Mouse (Mus musculus): Measurements from ENCODE around the gene Aldh3a2.

Aldh3a2 gene

DNA sequence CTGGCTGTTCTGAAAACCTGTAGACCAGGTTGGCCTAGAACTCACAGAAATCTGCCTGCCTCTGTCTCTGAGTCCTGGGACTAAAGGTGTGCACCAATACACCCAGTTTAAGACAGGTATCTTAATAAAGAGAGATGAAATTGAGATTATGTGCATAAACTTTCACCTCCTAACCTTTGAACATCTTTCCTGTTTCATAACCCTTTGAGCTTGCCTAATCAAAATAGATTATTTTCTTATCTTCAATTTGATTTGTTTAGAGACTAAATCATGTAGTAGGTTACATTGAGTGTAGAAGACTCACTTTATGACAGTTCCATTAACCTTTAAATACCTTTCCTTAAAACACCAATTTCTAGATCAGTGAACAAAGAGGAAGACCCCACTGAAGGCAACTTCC lies 4.3 kb upstream of the Aldh3a2 start:
- DNase-seq = no peak

DNA sequence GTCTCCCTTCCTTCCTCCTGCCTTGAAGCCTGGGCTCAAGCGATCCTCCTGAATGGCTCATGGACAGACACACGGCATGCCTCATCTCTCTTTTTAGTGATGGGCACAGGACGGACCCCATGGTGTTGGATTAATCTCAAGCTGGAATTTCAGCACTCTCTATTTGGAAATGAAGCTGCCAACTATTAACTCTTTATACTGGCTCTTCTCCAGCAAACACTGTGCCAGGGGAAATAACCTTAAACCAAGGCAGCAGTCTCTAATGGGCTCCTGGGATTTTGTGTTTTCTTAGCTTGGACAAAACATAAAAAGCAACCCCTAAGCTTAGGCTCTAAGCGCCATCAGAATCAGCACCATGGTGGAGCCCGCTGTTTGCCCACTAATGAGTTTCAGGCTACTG lies 3.1 kb upstream of the Aldh3a2 start:
- no peak for DNase-seq

DNA sequence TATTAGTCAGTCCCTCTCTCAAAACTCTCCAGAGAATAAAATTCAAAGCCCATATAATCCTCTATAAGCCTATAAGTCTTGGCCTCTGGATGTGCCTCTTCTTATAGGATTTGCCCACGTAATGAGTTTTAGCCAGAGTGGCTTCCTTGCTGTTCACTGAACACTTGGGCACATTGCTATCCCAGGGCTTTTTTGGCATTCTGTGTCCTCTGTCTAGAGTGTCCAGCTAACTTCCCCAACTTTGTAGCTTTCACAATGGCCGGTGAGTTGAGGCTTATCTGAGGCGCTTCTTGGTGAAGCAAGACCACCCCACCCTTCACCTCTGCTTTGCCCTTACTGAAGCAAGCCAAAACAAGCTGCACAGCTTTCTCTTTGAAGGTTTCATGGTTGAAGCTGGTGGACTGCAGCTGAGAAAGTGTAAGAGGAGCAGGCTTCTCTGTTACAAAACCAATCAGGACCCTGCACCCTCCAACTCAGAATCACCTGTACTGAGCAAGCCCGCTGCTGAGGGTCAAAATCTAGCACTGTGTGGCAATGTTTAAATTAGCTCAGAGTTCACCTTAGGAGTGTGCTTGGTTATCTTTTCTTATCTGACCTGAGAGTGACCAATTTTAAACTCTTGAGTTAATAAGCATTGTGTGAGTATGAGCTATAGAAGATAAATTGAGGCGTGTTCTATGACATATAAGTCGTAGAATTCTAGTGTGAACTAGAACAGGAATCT lies 1.5 kb upstream of the Aldh3a2 start:
- DNase-seq = peak; percentile 49

DNA sequence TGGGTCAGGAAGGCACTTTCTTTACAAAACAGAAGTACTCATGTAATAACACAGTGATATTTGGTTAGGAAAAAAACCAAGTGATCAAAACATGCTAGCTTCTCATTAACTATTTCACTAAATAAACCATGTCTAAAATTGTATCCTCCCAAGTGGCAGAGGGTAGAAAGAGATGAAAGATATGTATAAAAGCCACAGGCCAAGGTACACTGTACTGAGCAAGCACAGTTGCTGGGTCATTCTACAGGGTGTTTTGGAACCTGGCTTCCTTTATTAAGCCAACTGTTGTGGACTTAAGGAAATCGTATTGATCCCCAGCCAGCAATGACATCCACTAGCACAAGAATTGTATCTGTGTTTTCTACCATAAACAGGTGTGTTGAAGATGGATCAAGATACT lies 3.4 kb downstream of the Aldh3a2 start:
- no peak for DNase-seq

DNA sequence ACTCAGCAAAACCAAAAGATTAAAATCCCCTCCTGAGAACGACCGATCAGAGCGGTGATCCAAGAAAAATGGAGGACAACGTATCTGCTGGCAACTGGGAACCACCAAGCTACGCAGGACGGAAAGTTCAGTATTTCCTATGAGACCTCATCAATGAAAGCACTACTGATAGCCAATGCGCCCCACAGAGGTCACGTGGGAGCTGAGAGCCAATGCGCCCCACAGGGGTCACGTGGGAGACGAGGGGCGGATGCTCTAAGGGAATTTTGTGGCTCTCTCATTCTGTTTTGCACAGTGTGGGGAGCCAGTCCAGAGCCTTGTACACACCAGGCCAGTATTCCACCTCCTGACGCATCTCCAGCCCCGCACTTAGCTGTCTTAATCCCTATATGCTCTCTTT lies 4.7 kb downstream of the Aldh3a2 start:
- no peak for DNase-seq

DNA sequence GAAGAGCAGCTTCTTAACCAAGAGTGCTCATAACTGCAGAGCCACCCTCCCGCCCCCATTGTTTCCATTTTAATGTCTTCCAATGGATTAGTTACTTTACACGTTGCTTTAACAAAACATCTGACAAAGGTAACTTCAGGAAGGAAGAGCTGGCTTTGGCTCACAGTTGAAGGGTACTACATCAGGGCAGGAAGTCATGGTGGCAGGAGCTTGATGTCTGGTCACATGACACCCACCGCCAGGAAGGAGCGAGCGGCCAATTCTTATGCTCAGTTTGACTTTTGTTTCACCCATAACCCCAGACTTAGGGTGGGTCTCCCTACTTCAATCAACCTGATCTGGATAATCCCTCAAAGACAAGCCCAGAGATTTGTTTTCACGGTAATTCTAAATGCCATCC lies 8.2 kb downstream of the Aldh3a2 start:
- DNase-seq = no peak

DNA sequence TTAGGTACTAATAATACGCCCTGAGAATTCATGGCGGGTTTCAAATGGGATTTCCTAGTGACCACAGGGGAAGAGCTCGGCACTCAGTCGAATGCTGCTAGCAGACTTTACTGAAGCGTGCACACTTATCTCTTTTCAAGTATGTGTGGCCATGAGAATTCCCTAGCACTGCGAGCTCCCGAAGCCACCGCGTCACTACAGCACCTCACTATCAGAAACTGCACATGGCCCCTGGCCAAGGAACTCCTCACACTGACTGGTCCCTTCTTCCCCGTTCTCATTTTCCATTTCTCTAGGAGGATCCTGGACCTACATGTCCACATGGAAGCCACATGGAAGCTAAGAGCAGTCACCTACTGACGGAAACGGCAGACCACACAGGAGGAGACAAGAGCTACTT lies 14.5 kb downstream of the Aldh3a2 start:
- DNase-seq = no peak

DNA sequence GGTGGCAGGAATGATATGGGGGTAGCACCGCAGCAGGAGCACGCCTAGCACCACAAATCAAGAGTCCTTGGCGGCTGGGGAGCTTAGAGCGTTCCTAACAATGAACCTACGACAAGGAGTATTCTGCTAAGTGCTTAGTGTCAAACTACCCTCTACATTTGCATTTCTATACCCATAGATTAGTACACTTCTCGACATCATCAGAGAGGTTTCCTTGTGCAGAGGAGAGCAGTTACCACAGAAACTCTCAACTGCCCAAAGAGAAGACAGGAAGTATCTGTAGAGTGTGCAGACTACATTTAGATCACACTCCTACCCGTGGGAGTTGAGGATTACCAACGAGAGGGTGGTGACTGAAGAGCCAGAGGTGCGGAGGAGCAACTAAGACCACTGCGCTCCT lies 15.5 kb downstream of the Aldh3a2 start:
- no peak for DNase-seq

DNA sequence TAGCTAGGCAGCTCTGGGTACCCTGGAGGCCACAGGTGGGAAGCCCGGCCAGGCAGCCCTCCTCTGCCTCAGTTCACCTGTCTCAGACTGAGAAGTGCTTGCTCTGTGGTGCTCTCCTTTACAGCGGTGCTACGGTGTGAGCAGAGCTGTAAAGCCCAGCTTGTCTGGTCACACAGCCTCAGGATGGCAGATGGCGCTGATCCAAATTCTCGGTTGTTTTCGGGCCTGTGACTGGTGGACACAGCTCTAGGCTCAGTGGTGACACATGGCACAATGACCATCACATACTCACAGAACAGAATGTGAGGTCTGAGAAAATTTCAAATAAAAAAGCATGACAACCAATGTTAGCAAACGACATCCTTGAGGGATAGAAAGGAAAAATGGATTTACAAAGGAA lies 22.9 kb downstream of the Aldh3a2 start:
- no peak for DNase-seq

DNA sequence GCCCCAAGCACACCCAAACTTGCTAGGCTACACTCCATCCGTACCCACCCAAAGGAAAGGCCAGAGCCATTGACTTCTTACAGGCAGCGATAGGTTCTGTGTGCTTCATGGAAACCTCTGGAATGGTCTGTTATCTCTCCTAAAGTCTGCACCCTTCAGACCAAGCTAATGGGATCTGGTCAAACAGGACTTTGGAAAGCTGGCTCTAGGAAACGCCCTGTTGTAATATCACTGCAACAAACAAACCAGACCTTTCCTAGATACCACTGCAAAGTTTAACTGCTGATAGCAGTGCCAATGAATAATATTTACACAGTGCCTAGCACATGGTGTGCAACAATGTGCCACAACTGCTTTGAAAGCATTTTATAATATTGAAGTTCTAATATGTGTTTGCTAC lies 31.2 kb downstream of the Aldh3a2 start:
- no peak for DNase-seq

DNA sequence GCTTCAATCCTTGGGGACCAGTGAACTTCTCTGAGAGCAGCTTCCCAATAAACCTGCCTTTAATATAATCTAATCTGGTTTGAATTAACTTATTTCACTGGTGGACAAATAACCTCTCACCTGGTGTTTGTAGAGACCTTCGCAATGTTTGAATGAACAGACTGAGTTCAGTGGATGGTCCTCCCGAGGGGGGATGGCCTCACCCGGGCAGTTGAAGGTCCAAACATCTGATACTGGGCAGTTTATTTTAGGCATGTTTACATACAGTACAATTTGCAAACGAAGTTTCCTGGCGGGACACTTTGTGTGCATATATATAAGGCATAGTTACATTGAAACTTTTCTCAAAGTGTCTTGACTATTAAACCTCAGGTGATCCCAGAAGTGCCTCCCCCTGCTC lies 33.1 kb downstream of the Aldh3a2 start:
- no peak for DNase-seq

DNA sequence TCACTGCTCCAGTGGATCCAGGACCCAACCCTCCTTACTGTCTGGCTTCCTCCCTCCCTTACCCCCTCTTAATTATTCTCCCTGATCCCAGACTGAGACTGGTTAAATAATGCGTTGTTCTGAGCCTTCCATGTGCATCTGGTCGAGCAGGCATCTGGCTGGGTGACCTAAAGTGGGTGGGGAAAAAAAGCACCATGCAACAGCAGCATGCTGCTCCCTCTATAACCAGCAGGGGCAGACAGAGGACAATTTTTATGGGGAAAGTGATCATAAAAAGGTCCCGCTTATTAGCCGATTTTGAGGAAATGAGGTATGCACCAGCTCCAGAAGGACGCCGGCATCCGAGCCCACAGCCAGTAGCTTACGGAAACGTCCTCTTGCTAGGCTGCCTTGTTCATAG lies 35.9 kb downstream of the Aldh3a2 start:
- peak; percentile 86 for DNase-seq

DNA sequence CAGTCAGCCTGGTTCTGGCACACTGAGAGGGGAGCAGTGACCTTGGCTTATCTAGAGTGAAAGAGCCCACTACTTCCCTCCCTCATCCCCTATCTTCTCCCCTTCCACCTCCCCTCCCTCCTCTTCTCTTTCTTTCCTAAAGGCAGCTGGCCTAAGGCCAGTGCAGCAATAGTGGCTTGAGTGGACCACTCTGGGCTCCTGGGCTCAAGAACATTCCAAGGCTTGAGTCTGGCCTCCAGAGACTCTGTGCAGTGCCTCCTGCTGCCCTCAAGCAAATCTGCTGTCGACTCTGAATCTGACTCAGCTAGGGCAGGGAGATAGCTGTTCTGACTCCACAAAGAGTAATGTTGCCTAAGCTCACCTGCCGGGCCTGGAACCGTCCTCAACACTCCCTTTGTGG lies 38.9 kb downstream of the Aldh3a2 start:
- no peak for DNase-seq

DNA sequence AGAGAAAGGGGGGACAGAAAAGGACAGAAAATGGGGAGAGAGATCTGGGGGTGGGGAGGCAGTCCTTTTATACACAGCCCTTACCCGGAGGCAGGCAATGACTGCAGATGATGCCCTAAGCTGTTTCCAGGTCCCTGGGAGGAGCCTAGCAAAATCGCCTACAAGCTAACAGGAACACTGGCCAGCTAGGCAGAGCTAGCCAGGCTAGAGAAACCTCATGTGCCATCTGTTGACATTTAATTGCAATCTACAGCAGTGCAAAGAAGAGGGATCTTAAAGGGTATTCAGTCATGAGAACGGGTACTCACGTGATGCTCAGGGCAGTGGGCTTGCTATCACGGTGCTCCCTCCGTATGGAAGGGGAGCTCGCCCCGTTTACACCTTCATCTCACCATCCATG lies 39.4 kb downstream of the Aldh3a2 start:
- DNase-seq = no peak

DNA sequence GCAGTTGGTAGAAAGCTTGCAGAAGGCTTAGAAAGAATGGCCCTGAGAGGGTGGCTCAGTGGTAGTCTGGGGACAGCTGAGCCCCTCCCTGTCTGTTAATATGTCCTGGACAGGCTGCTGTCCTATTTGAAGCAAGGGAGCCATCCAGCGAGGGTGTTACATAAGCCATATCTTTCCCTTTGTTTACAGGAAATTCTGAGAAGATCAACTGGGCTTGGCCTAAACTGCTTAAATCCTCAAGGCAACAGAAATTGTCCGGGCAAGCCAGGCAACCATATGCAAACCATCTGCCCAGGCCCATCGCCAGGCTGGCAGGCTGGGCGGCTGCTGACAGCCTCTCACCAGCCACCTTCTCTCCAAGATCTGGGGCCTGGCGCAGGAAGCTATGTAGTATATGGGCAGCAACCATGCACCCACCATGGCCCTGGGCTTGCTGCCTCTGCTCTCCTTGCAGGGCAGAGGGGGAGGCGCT lies 41.3 kb downstream of the Aldh3a2 start:
- DNase-seq = peak; percentile 58

DNA sequence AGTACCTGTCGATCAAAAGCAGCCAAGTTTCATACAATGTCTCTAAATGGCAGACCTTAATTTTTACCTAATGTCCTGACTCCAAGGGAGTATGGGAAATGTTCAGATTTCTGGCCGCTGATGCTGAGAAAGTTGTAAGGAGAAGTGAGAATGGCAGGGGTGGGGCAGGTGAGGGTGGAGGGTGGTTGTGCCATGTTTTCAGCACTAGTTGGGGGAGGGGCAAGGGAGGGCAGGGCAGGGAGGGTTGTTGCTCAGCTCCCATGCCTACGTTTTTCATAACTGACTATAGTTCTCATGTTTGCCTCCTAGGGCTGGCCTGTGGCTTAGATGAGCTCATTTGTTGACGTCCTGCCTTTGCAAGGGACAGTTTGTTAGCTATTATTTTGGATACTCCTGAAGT lies 41.8 kb downstream of the Aldh3a2 start:
- DNase-seq = no peak

DNA sequence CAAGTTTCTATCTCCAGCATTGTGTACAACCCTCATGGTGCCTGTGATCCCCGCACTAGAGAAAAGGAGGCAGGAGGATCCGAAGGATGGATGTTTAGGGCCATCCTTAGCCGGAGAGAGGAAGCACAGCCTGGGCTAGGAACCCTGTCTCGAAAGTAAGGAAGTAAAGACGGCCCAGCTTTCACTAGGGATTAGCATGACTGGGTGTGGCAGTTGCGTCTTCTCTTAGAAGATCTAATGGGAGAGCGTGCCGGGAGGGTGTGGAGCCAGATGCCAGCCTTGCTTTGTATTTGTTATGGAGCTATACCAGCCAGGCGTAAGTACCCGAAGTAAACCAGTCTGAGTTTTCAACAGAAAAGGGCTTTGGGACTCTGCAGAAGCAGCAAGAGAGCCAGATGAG lies 42.4 kb downstream of the Aldh3a2 start:
- DNase-seq = no peak

DNA sequence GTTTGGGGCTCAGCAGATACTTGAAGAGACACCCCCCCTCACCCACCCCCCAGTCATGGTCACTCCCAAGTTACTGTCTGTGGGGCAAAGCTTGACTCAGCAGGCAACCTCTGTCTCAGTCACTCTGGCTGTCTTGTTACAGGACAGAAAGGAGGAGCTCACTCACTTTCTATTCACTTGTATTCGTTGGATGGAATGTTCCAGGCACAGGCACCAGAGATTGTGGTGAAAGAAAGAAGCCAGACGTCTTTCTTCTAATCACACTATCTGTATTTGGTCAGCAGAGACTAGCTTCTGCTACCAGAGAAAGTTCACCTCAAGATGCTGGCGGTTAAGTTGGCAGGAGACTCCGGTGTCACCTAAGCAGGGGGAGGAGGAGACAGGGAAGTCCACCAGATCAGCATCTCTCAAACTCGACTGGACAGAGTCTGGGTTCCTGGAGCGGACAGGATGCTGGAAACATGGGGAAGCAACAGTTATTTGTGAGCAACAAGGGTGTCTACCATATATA lies 43.0 kb downstream of the Aldh3a2 start:
- no peak for DNase-seq

DNA sequence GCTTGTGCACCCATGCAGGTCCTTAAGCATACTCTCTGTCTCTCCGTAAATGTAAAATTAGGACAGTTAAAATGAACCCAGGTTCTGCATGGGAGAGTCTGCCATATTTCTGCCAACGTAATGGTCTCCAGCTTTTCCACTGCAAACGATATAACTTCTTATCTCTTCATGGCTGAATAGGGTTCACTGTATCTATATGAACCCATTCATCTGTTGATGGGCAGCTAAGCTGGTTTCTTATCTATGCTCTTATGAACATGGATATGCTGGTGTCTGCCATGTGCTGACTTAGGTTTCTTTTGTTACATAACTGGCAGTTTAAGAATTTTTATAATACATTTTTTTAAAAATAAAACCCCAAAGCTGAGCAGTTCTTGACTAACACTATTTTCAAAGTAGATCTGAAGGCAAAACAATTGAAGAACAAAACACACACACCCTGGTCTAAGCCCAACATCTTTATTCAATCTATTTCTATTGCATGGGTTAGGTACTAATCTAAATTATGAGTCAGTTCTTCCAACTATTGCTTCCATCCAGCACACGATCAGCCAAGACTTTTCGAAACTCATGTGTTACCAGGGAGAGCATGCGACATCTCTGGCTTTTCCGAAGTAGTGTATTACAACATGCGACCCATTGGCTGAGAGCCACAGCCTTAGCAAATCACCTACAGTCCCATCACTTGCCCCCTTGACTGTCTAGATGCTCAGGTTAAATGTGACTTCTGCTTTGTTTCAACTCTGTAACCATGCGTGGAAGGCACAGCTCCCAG lies 44.1 kb downstream of the Aldh3a2 start:
- no peak for DNase-seq

DNA sequence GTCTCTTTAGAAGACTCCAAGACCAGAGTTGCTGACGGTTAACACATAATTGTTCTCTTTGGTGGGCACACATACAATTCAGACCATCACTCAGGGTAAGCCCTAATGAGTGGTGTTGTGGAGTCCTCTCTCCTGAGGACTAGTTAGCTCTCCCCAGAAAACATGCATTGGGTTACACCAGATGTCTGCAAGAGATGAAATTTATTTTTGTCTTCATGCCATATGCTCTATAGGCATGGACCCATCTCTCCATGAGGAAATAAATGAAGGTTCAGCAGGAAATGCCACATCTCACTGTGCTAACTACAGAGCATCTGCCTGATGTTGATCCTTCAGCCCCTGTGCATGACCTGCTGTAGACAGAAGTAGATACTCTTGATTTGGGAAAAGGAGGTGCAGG lies 45.3 kb downstream of the Aldh3a2 start:
- no peak for DNase-seq

DNA sequence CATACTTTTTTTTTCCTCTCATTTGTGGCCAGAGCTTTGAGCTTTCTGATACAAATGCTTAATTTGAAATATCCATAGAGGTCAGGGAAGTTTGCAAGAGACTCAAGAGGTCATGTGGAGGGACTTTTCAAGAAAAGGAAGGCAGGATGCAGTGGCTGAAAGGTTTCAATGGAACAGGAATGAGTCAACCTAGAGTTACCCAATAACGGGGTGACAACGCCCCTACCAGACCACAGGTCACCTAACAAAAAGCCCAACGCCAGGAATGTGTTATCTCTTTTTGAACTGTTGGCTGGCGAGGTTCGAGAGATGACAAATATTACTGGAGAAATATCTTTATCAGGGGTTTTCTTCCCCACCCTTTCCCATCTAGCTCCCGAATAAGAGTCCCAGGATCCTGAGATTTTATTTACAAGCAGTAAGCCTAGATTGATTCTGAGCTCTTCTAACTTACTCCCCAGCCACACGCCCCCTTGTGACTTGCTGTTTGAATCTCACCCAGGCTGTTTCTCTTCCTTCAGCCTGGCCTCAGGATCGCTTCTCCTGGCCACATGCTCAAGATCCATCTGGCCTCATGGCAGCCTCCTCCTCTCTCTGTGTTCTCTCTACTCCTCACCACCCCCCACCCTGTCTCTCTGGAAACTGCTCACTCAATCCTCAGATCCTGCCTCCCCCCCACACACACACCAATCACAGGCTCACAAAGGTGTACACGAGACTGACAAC lies 46.9 kb downstream of the Aldh3a2 start:
- no peak for DNase-seq

DNA sequence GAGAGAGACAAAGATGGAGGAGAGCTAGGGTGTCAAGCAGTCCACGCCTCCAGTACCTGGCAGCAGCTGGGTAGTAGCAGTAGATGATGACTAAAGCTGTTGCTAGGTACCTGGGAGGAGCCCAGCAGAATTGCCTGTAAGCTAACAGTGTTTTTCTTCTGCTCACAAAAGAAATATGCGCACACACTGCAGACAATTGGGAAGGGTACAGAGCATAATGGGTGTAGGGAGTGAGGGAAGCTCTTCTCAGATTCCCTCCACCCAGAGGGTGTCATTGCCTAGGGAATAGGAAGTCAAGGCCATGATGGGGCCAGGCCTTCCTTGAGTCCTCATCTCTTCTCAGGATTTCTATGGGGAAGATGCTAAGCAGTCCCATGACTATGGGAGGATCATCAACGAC lies 51.3 kb downstream of the Aldh3a2 start:
- DNase-seq = no peak

DNA sequence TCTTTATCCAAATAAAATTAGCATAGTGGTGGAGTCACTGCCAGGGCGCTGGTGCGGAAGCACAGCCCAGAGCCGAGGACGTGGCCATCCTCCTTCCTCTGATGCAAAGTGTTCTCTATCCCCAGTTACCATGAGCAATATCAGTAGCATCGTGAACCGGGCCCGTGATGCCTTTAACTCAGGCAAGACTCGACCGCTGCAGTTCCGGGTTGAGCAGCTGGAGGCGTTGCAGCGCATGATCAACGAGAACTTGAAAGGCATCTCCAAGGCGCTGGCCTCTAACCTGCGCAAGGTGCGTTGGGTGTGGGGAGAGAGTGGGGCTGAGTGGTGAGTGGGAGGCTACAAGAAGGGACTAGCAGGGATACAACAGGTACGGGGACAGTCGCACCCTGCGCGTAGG lies 55.2 kb downstream of the Aldh3a2 start:
- DNase-seq = no peak

DNA sequence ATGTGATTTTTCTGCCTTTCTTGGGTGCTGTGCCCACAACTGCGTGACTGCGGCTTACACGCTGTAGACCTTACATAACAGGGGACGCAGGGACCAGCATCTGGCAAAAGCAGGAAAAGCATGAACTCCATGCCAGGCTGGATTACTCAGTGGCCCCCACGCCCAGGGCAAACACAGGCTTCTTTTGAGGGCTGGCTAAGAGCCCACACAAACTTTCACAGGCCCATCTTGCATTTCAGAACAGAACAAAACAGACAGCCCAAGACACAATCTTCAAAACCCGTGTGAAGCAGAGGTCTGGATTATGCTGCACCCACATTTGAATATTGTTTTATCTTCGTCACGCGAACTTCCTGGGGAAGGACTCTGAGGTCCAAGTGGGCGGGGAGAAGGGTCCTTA lies 58.9 kb downstream of the Aldh3a2 start:
- no peak for DNase-seq
